Mouse (Mus musculus) heart, adult 2 months (tissue): ENCODE data around the gene B4gat1. TPM values are rescaled to one million over a fixed set of nuclear protein-coding genes. Genes with fewer than 3 reads are reported as not detected.

Source experiments
- DNase-seq, 2 experiments: peaks; one replicate each; pipeline ENCODE4 v3.0.0; 2021
- H3K27ac ChIP-seq: fragments of 200-600 bp; 2 replicates; pipeline ENCODE4 v1.8.1; 2022
- H3K27me3 ChIP-seq: fragments of 200-500 bp; 2 replicates; pipeline ENCODE4 v1.6.1; 2012; ENCODE audit warnings: mild to moderate bottlenecking, low read length, inconsistent platforms, mixed read lengths; ENCODE audit not compliant: control insufficient read depth, insufficient read depth
- H3K36me3 ChIP-seq: fragments of 200-500 bp; 2 replicates; pipeline ENCODE4 v1.6.1; 2012; ENCODE audit warnings: low read length, inconsistent platforms; ENCODE audit not compliant: control insufficient read depth, insufficient read depth
- H3K4me1 ChIP-seq: fragments of 200-500 bp; 2 replicates; pipeline ENCODE4 v1.6.1; 2011; ENCODE audit warnings: low read length; ENCODE audit not compliant: control insufficient read depth, insufficient read depth
- H3K4me3 ChIP-seq: fragments of 200-600 bp; 2 replicates; pipeline ENCODE4 v1.8.1; 2022
- H3K79me2 ChIP-seq: fragments of 200-500 bp; replicated peaks from 2 replicates; pipeline ENCODE4 v1.6.1; 2012; ENCODE audit warnings: mild to moderate bottlenecking, inconsistent platforms, low read length, moderate library complexity, mixed read lengths; ENCODE audit not compliant: control insufficient read depth, insufficient read depth
- H3K9ac ChIP-seq: fragments of 200-500 bp; 2 replicates; pipeline ENCODE4 v1.6.1; 2012; ENCODE audit warnings: low read depth, mild to moderate bottlenecking, control low read depth, inconsistent platforms, low read length, mixed read lengths
- CTCF ChIP-seq: fragments of 200-600 bp; IDR thresholded peaks from 2 replicates; pipeline ENCODE4 v1.8.1; 2022; ENCODE audit warnings: antibody characterized with exemption, mild to moderate bottlenecking, moderate library complexity
- EP300 ChIP-seq: fragments of 200-500 bp; IDR thresholded peaks from 2 replicates; pipeline ENCODE4 v1.6.1; 2011; ENCODE audit warnings: low read depth, low read length, control low read depth; ENCODE audit not compliant: insufficient read depth
- POLR2A ChIP-seq: fragments of 200-500 bp; IDR thresholded peaks from 2 replicates; pipeline ENCODE4 v1.6.1; 2011; ENCODE audit warnings: mild to moderate bottlenecking, low read depth, low read length, control low read depth; ENCODE audit not compliant: insufficient read depth
- WGBS: fragments of 180-500 bp; shearing (Covaris S2); methylation state at CpG from one replicate; pipeline ENCODE4 v1.1.7; 2018; 5-methylcytosine and 5-hydroxymethylcytosine counted together
- intact Hi-C: fragments of 180-260 bp; cut with DNase I; formaldehyde crosslinking; loops from one replicate; pipeline ENCODE4 v1.15.1; 2025
- polyA plus RNA-seq: library from polyadenylated mRNA; depleted of rRNA; stranded (reverse); fragments of >200 nt; gene quantifications from 2 replicates; pipeline ENCODE4 v1.2.3, GENCODE M21; 2012
- total RNA-seq, 2 experiments: library from RNA; stranded (reverse); gene quantifications; 2 replicates each; pipeline ENCODE4 v1.2.3; 2021

Gene B4gat1
- total and polyA plus RNA-seq, 3 experiments: 43.2 to 43.8 (median 43.2) TPM

DNA sequence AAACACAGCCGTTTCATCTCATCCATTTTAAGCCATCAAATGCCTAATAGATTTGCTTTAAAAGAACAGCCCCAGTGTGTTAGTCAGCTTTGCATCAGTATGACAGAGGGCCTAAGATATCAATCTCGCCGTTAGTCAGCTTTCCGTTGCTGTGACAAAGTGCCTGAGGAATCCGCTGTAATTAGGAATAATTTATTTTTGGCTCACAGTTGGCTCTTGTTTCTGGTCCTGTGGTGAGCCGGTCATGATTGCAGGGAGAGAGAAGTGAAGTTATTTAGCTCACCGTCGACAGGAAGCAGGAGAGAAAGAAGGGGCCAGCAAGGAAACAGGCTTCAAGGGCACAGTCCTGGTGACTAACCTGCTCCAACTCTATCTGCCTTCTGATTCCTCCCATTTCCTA, 25.5 kb upstream of the B4gat1 start:
- H3K4me1 ChIP-seq: peaks cover 1% of the 10 kb centered on the region
- no peak overlapping the region for H3K9ac ChIP-seq
- TF ChIP-seq CTCF (no peak), EP300 (no peak), POLR2A (no peak)
- H3K79me2 ChIP-seq: no peaks in the 10 kb centered on the region
- no peak for DNase-seq
- H3K27me3 ChIP-seq: no peaks in the 10 kb centered on the region
- no peak overlapping the region for H3K4me3 ChIP-seq
- WGBS: 24% methylated on average over 8 of the region's 8 CpGs
- no peaks in the 10 kb centered on the region for H3K36me3 ChIP-seq
- intact Hi-C loops: no loop called here
- H3K27ac ChIP-seq: no peak overlapping the region

DNA sequence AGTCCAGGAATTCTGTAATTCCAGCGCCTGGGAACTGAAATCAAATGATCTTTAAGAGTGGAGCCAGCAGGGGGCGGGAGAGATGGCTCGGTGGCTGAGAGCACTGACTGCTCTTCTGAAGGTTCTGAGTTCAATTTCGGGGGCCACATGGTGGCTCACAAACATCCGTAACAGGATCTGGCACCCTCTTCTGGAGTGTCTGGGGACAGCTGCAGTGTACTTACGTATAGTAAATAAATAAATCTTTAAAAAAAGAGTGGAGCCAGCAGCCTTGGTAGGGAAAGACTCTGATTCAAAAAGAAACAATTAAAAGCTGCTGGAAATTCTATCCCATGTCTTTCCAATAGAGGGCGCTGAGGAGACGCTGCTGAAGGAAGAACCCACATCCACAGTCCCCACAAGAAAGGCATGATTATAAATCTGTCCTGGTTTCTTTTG, 23.6 kb upstream of the B4gat1 start:
- Histone ChIP-seq H3K36me3 (no peaks in the 10 kb centered on the region), H3K27ac (no peak overlapping the region), H3K79me2 (no peaks in the 10 kb centered on the region), H3K4me1 (peaks cover 1% of the 10 kb centered on the region), H3K4me3 (no peak overlapping the region), H3K27me3 (no peaks in the 10 kb centered on the region), H3K9ac (no peak overlapping the region)
- 19% methylated on average over 8 of the region's 8 CpGs for WGBS
- intact Hi-C loops: no loop called here
- TF ChIP-seq CTCF (peak; percentile 78), POLR2A (no peak)
- peak in 1 of 2 experiments; percentile 38 for DNase-seq

GRCm38 (mm10) chr19:5016221-5016742, 22.3 kb upstream of the B4gat1 start:
- no peaks in the 10 kb centered on the region for H3K36me3 ChIP-seq
- 22% methylated on average over 10 of the region's 10 CpGs for WGBS
- intact Hi-C loops: loop anchor here (2.0 kb wide), 1 partner anchor 57 kb away; no protein-coding TSS in a partner anchor
- no peak overlapping the region for H3K9ac ChIP-seq
- DNase-seq: peak in 1 of 2 experiments; percentile 49
- no peaks in the 10 kb centered on the region for H3K27me3 ChIP-seq
- no peak overlapping the region for H3K4me3 ChIP-seq
- TF ChIP-seq EP300 (no peak), CTCF (no peak), POLR2A (peak; percentile 64)
- H3K4me1 ChIP-seq: peaks cover 1% of the 10 kb centered on the region
- no peaks in the 10 kb centered on the region for H3K79me2 ChIP-seq
- peak overlapping the region; percentile 60 for H3K27ac ChIP-seq

DNA sequence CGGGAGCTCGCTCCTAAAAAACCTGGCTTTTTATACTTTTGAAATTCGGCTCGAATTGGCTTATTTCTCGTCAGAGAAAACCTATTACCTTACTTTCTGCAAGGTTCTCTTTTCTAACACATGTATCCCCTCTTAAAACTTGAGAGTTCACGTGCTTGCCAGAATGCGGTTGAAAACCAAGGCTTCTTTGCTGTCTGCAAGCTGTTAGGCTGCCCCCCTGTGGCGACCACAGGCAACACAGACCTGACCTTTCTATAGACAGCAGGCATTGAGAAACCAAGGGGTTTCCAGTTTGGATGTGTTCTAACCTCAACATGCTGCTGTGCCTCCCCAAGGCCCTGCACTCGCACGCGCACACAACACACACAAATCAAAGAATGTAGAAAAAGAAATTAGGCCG, 21.8 kb upstream of the B4gat1 start:
- Histone ChIP-seq H3K4me1 (peaks cover 1% of the 10 kb centered on the region), H3K36me3 (no peaks in the 10 kb centered on the region), H3K9ac (no peak overlapping the region), H3K79me2 (no peaks in the 10 kb centered on the region), H3K27me3 (no peaks in the 10 kb centered on the region), H3K27ac (peak overlapping the region; percentile 60), H3K4me3 (no peak overlapping the region)
- TF ChIP-seq CTCF (peak; percentile 94), EP300 (no peak)
- peak; percentile 63 to 78 for DNase-seq
- 22% methylated on average over 12 of the region's 12 CpGs for WGBS
- intact Hi-C loops: loop anchor here (2.0 kb wide), 1 partner anchor 56 kb away; no protein-coding TSS in a partner anchor

DNA sequence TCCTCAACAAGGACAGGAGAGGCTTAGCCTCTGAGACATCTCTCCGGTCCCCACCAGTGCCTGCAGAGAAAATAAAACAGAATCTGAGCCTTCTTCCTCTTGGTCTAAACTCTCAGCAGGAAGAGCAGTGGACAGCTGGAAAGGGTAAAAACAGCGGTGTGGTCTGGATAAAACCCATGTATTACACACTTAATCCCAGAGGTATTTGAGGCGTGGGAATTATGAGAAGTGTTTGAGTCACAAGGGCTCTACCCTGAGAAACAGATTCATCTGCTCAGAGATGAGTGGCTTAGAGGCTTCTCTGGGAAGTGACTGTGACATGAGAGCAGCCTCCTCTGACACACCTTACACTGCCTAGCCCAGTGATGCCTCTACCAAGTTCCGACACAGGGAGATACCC, 21.0 kb upstream of the B4gat1 start:
- H3K9ac ChIP-seq: no peak overlapping the region
- H3K4me3 ChIP-seq: no peak overlapping the region
- no peaks in the 10 kb centered on the region for H3K27me3 ChIP-seq
- no peak for DNase-seq
- no peak for TF ChIP-seq CTCF
- TF ChIP-seq POLR2A: no peak
- no peak for TF ChIP-seq EP300
- peaks cover 1% of the 10 kb centered on the region for H3K4me1 ChIP-seq
- no peak overlapping the region for H3K27ac ChIP-seq
- no peaks in the 10 kb centered on the region for H3K36me3 ChIP-seq
- no peaks in the 10 kb centered on the region for H3K79me2 ChIP-seq
- intact Hi-C loops: loop anchor here (2.0 kb wide), 1 partner anchor 55 kb away; no protein-coding TSS in a partner anchor
- WGBS: 74% methylated on average over 4 of the region's 4 CpGs

- Histone ChIP-seq H3K27me3 (no peaks in the 10 kb centered on the region), H3K27ac (no peak overlapping the region), H3K9ac (no peak overlapping the region), H3K4me3 (no peak overlapping the region), H3K36me3 (no peaks in the 10 kb centered on the region), H3K79me2 (no peaks in the 10 kb centered on the region), H3K4me1 (peaks cover 1% of the 10 kb centered on the region)
- WGBS: 74% methylated on average over 3 of the region's 3 CpGs
- intact Hi-C loops: no loop called here
- TF ChIP-seq EP300: no peak
- TF ChIP-seq CTCF: no peak
- TF ChIP-seq POLR2A: no peak
- DNase-seq: no peak
Observed at GRCm38 (mm10) chr19:5018191-5018590, 20.4 kb upstream of the B4gat1 start.
